Mouse (Mus musculus) retina, postnatal 1 day (tissue): ENCODE data around the gene Mtif2.

Source experiments
- DNase-seq: peaks from one replicate; pipeline ENCODE4 v3.0.0-alpha.2; 2012

Mtif2 gene

GRCm38 (mm10) chr11:29560452-29560851 lies 34.2 kb downstream of the Mtif2 start:
- no peak for DNase-seq

DNA sequence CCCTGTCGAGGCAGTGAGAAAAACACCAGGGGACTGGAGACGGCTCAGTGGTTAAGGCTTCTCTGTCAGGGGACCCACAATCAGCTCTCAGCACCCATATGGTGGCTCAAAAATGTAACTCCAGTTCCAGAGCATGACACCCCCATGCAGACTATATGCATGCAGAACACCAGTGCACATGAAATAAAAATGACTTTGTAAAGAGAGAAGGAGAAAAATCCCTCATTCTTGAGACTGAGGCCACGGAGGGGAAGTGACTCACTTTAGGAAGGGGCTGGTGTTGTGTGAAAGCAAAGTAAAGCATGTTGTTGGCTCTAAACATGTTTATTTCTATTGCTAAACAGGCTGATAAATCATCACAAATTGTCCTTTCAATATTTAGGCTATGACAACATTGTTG lies 34.8 kb downstream of the Mtif2 start:
- DNase-seq: no peak

- DNase-seq: no peak
These were observed 37.2 kb downstream of the Mtif2 start for GRCm38 (mm10) chr11:29563406-29563805.

DNA sequence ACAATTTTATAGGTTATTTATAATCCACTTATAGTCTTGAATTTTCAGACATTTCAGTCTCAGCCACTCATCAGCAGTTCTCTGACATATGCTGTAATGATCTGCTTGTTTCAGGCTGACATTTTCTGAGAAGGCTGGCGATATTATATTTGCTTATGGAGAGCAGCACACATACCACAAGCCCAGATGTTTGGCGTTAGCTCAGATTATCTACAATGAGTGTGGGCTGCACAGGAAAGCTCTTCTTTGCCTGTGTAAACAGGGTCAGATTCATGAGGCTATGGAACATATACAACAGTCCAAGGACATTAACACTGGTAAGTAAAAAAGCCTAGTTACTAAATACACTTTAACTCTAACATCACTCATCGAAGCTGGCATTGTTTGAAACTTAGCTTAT lies 45.3 kb downstream of the Mtif2 start:
- no peak for DNase-seq

- no peak for DNase-seq
These were observed 46.4 kb downstream of the Mtif2 start for GRCm38 (mm10) chr11:29572656-29573055.

DNA sequence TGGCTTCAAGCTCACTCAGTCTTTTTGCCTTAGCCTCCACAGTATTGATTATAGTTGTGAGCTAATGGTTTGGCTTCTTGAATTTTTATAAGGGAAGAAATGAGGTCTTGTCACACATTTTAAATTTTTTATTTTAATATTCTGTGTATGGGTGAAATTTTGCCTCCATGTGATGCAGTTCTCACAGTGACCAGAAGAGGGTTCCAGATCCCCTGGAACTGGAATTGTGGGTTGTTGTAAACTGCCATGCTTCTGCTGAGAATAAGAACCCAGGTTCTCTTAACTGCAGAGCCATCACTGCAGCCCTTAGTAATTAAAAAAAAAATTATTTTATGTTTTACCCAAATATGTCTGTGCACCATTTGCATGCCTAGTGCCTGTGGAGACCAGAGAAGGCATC lies 53.4 kb downstream of the Mtif2 start:
- DNase-seq: peak; percentile 17
